Mouse (Mus musculus) ES-E14 (cell line): ENCODE measurements around the gene Vhl. TPM values are rescaled to one million over a fixed set of nuclear protein-coding genes. Genes with fewer than 3 reads are reported as not detected.

Experiments used
- DNase-seq: peaks from one replicate; pipeline ENCODE4 v3.0.0-alpha.2; 2013; ENCODE audit warnings: low read depth, low spot score
- H3K27ac ChIP-seq: 2 replicates; pipeline ENCODE4 v1.5.1; 2012; ENCODE audit warnings: low read depth, mild to moderate bottlenecking, low read length, moderate library complexity, mixed read lengths; ENCODE audit not compliant: poor library complexity, insufficient read depth, severe bottlenecking
- H3K36me3 ChIP-seq: 2 replicates; pipeline ENCODE4 v1.6.1; 2012; ENCODE audit warnings: mild to moderate bottlenecking, low read length, moderate library complexity, mixed read lengths; ENCODE audit not compliant: control insufficient read depth, poor library complexity, insufficient read depth, severe bottlenecking
- H3K4me1 ChIP-seq, 2 experiments: fragments of 150-350 bp in 1 of 2; sonication (generic) in 1 of 2; 2 replicates each; pipeline ENCODE4 v1.6.1; 2012; ENCODE audit warnings: low read length in 2 of 2, mild to moderate bottlenecking in 1 of 2, mixed read lengths in 1 of 2; ENCODE audit not compliant: control insufficient read depth in 2 of 2, insufficient read depth in 2 of 2, poor library complexity in 1 of 2
- H3K4me3 ChIP-seq, 2 experiments: fragments of 150-350 bp in 1 of 2; sonication (generic) in 1 of 2; 2 replicates each; pipeline ENCODE4 v1.5.1; 2012; ENCODE audit warnings: low read length in 2 of 2, low read depth in 1 of 2, mild to moderate bottlenecking in 1 of 2, mixed read lengths in 1 of 2; ENCODE audit not compliant: insufficient read depth in 1 of 2, poor library complexity in 1 of 2, severe bottlenecking in 1 of 2
- H3K9ac ChIP-seq: 2 replicates; pipeline ENCODE4 v1.6.1; 2012; ENCODE audit warnings: low read depth, mild to moderate bottlenecking, low read length, mixed read lengths; ENCODE audit not compliant: poor library complexity, insufficient read depth, severe bottlenecking
- H3K9me3 ChIP-seq: fragments of 150-350 bp; sonication (generic); 2 replicates; pipeline ENCODE4 v1.6.1; 2012; ENCODE audit warnings: low read depth, mild to moderate bottlenecking, low read length; ENCODE audit not compliant: control insufficient read depth, insufficient read depth
- CHD2 ChIP-seq: IDR thresholded peaks from 2 replicates; pipeline ENCODE4 v1.6.1; 2014; ENCODE audit warnings: mild to moderate bottlenecking, low read depth, low read length, inconsistent platforms
- HCFC1 ChIP-seq: IDR thresholded peaks from 2 replicates; pipeline ENCODE4 v1.6.1; 2012; ENCODE audit warnings: low read length, inconsistent platforms, borderline replicate concordance; ENCODE audit not compliant: insufficient read depth
- MAFK ChIP-seq: IDR thresholded peaks from 2 replicates; pipeline ENCODE4 v1.6.1; 2014; ENCODE audit warnings: mild to moderate bottlenecking, low read depth, low read length, inconsistent platforms; ENCODE audit not compliant: insufficient read depth
- ZC3H11A ChIP-seq: IDR thresholded peaks from 2 replicates; pipeline ENCODE4 v1.6.1; 2012; ENCODE audit warnings: low read depth, mild to moderate bottlenecking, inconsistent platforms, low read length, borderline replicate concordance
- ZNF384 ChIP-seq: IDR thresholded peaks from 2 replicates; pipeline ENCODE4 v1.6.1; 2012; ENCODE audit warnings: low read depth, low read length, inconsistent platforms
- in situ Hi-C, 2 experiments: fragments of 600-800 bp; cut with MboI; formaldehyde crosslinking; loops; one replicate each; pipeline ENCODE4 v1.15.1; 2025; ENCODE audit warnings: low sequenced_read_pairs in 2 of 2, inconsistent platforms in 1 of 2; ENCODE audit not compliant: unreplicated experiment in 2 of 2
- total RNA-seq: library from RNA; depleted of rRNA; stranded (reverse); fragments of 300-350 nt; gene quantifications from 2 replicates; pipeline ENCODE4 v1.2.3, GENCODE M21; 2012

Gene Vhl
- total RNA-seq, 1 experiment = 13.9 TPM

DNA sequence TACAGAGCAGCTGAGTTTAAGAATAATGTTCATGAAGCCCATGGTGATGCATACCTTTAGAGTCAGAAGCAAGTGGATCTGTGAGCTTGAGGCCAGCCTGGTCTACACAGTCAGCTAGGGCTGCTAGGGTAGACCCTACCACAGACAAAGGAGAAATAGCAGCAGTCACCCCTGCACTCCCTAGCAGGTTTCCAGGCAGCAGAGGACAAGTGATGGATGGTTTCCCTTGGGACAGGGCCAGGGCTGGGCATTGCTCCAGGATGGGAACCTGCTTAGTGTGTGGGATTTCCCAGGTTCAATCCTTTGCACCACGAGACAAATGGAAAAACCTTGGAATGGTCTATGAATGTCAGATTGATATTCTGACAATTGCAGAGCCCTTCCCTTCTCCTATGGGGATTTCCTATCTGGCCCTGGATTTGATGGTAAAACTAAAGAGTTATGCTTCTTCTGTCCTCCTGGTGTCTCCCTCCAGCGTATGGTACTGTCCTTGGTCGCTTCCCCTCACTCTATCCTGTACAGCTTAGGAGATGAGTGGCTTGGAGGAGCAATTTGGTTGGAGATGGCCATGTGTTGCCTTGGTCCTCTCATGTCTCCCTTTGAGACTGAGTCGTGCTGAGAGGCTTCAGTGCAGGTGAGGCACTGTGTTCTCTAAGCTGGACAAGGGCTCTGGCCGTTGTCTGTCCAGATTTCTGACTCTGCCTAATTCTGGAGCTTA, 37.1 kb upstream of the Vhl start:
- TF ChIP-seq ZC3H11A (no peak), ZNF384 (no peak), CHD2 (no peak), MAFK (no peak), HCFC1 (no peak)
- Histone ChIP-seq H3K36me3 (peaks cover 22% of the 10 kb centered on the region), H3K4me1 (no peaks in the 10 kb centered on the region; a peak in 1 of 4 replicates), H3K9ac (no peak overlapping the region), H3K4me3 (no peak overlapping the region), H3K9me3 (no peaks in the 10 kb centered on the region), H3K27ac (no peak overlapping the region)
- in situ Hi-C loops = no loop called here
- no peak for DNase-seq

DNA sequence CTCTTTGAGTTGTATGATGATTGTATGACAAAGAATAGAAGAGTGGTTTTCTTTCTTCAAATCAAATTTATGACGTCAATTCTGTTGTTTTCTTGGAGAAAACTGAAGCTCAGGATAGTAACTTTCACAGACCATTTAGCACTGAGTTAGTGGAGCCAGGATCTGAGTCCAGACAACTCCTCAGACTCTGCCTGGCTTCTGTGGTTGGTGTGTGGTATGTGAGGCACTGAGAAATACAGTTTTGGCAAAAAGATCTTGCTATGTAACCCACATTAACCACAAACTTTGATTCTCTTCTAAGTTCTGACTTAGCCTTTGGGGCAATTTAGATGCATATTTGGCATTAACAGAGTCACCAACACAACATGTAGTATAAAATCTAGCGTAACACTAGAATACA, 31.1 kb upstream of the Vhl start:
- no peak for TF ChIP-seq MAFK
- TF ChIP-seq CHD2 = no peak
- no peak for TF ChIP-seq HCFC1
- no peak for TF ChIP-seq ZC3H11A
- no peak for TF ChIP-seq ZNF384

DNA sequence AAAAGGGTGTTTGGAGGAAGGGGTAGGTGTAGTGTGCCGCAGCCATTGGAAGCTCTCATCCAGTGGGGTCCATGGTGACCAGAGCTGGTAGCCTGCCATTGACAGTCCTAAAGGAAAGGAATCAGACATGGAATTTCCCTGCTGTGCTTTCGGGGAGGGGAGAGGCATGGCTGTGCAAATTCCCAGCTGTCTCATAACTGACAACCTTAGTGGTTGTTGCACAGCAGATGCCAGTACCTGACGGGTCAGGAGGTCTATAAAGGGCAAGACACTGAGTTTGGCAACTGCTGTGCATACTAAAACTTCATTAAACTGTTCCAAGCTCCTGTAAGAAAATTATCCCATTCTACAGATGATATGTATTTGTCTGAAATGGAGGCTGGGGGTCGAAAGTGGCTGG, 25.8 kb upstream of the Vhl start:
- peaks cover 0 to 8% of the 10 kb centered on the region in 2 experiments; a peak in 2 of 4 replicates for H3K4me1 ChIP-seq
- peaks cover 13% of the 10 kb centered on the region for H3K36me3 ChIP-seq
- TF ChIP-seq MAFK = no peak
- no peak for TF ChIP-seq ZNF384
- TF ChIP-seq HCFC1 = no peak
- TF ChIP-seq CHD2 = no peak
- TF ChIP-seq ZC3H11A = no peak
- H3K4me3 ChIP-seq = no peak overlapping the region
- in situ Hi-C loops = no loop called here
- H3K9me3 ChIP-seq = no peaks in the 10 kb centered on the region
- DNase-seq = no peak
- no peak overlapping the region for H3K27ac ChIP-seq
- H3K9ac ChIP-seq = no peak overlapping the region

More for the DNA sequence above, 31.1 kb upstream of the Vhl start:
- no peak for DNase-seq
- no peak overlapping the region for H3K9ac ChIP-seq
- H3K27ac ChIP-seq = no peak overlapping the region
- H3K36me3 ChIP-seq = peaks cover 15% of the 10 kb centered on the region
- H3K4me1 ChIP-seq = no peaks in the 10 kb centered on the region
- in situ Hi-C loops = no loop called here
- H3K9me3 ChIP-seq = no peaks in the 10 kb centered on the region
- H3K4me3 ChIP-seq = no peak overlapping the region

DNA sequence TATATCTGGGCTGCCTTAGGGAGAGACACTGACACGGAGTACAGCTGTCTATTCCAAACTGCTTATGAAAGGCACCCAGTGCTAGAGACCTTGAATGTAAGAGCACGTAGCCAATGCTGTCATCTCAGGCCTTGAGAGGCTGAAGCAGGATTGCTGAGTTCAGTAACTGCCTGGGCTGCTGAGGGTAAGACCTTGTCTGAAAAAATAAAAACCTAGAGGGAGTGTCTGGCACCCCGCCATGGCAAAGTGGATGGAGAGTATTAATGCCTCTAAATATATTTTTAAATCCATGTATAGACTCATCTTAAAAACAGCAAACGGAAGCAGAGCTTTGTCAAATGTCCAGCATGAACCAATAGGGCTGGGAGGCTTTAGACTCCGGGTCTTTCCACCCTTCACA, 23.9 kb upstream of the Vhl start:
- TF ChIP-seq ZC3H11A = no peak
- TF ChIP-seq HCFC1 = no peak
- no peak for TF ChIP-seq CHD2
- no peak for TF ChIP-seq MAFK
- no peak for TF ChIP-seq ZNF384
- H3K9me3 ChIP-seq = no peaks in the 10 kb centered on the region
- peak overlapping the region; percentile 26; the same call in 1 of the 2 replicates for H3K9ac ChIP-seq
- in situ Hi-C loops = no loop called here
- DNase-seq = no peak
- peaks cover 13% of the 10 kb centered on the region for H3K36me3 ChIP-seq
- no peak overlapping the region for H3K4me3 ChIP-seq
- peaks cover 0 to 8% of the 10 kb centered on the region in 2 experiments; a peak in 2 of 4 replicates for H3K4me1 ChIP-seq
- no peak overlapping the region; the same call in 1 of the 2 replicates for H3K27ac ChIP-seq
